Mouse (Mus musculus) heart, embryonic 13.5 days (tissue): ENCODE measurements around the gene Ephb2. TPM values are rescaled to one million over a fixed set of nuclear protein-coding genes. Genes with fewer than 3 reads are reported as not detected.

ENCODE experiments used
- ATAC-seq: fragments of 200-750 bp; cut with Nextera tagmentation; 2 replicates; pipeline ENCODE4 v1.8.0; 2017; ENCODE audit warnings: moderate TSS enrichment; ENCODE audit not compliant: insufficient number of reproducible peaks, low FRiP score, low TSS enrichment; ENCODE audit errors: extremely low read depth
- H3K27ac ChIP-seq: fragments of 300-500 bp; sonication (generic); replicated peaks from 2 replicates; pipeline ENCODE4 v1.5.1; 2015; ENCODE audit warnings: moderate library complexity, mild to moderate bottlenecking, inconsistent platforms
- H3K27me3 ChIP-seq: fragments of 300-500 bp; sonication (generic); replicated peaks from 2 replicates; pipeline ENCODE4 v1.6.1; 2015; ENCODE audit warnings: mild to moderate bottlenecking, inconsistent platforms
- H3K36me3 ChIP-seq: fragments of 300-500 bp; sonication (generic); 2 replicates; pipeline ENCODE4 v1.6.1; 2015; ENCODE audit warnings: mild to moderate bottlenecking, inconsistent platforms
- H3K4me1 ChIP-seq: fragments of 300-500 bp; sonication (generic); 2 replicates; pipeline ENCODE4 v1.6.1; 2015; ENCODE audit warnings: inconsistent platforms
- H3K4me2 ChIP-seq: fragments of 300-500 bp; sonication (generic); 2 replicates; pipeline ENCODE4 v1.6.1; 2015; ENCODE audit warnings: inconsistent platforms, mild to moderate bottlenecking, moderate library complexity
- H3K4me3 ChIP-seq: fragments of 300-500 bp; sonication (generic); 2 replicates; pipeline ENCODE4 v1.5.1; 2015; ENCODE audit warnings: moderate library complexity, mild to moderate bottlenecking, inconsistent platforms
- H3K9ac ChIP-seq: fragments of 300-500 bp; sonication (generic); 2 replicates; pipeline ENCODE4 v1.6.1; 2015; ENCODE audit warnings: inconsistent platforms, mild to moderate bottlenecking, moderate library complexity
- H3K9me3 ChIP-seq: fragments of 300-500 bp; sonication (generic); 2 replicates; pipeline ENCODE4 v1.6.1; 2016; ENCODE audit warnings: inconsistent platforms
- WGBS: fragments of 180-500 bp; shearing (Covaris S2); methylation state at CpG from one replicate; pipeline ENCODE4 v1.1.7; 2015; ENCODE audit warnings: mixed read lengths; 5-methylcytosine and 5-hydroxymethylcytosine counted together
- polyA plus RNA-seq: library from polyadenylated mRNA; unstranded; fragments of >200 nt; fragmentation: Nextera tagmentation; extraction: Ambion mirVana; gene quantifications from 2 replicates; pipeline ENCODE4 v1.2.1, GENCODE M21; 2015

The Ephb2 gene
- polyA plus RNA-seq, 1 experiment from 2014 or later, result 1.2 TPM

GRCm38 (mm10) chr4:136711985-136712768, 123.6 kb downstream of the Ephb2 start:
- no peaks in the 10 kb centered on the region for H3K36me3 ChIP-seq
- no peak for ATAC-seq
- H3K4me2 ChIP-seq, result no peak overlapping the region
- peaks cover 23% of the 10 kb centered on the region; the same call in 1 of the 2 replicates for H3K27me3 ChIP-seq
- 24% methylated on average over 20 of the region's 20 CpGs for WGBS
- H3K9ac ChIP-seq, result no peak overlapping the region
- H3K4me3 ChIP-seq, result no peak overlapping the region
- peaks cover 19% of the 10 kb centered on the region for H3K4me1 ChIP-seq
- no peak overlapping the region for H3K27ac ChIP-seq
- H3K9me3 ChIP-seq, result no peaks in the 10 kb centered on the region

- 97% methylated on average over 9 of the region's 9 CpGs for WGBS
- Histone ChIP-seq H3K9ac (no peak overlapping the region), H3K27me3 (peaks cover 19% of the 10 kb centered on the region; the same call in 1 of the 2 replicates), H3K4me1 (peaks cover 19% of the 10 kb centered on the region), H3K27ac (no peak overlapping the region), H3K4me2 (no peak overlapping the region), H3K4me3 (no peak overlapping the region), H3K9me3 (no peaks in the 10 kb centered on the region), H3K36me3 (no peaks in the 10 kb centered on the region)
- ATAC-seq, result no peak
Measured at GRCm38 (mm10) chr4:136710345-136710744, 125.4 kb downstream of the Ephb2 start.

GRCm38 (mm10) chr4:136708956-136709355, 126.8 kb downstream of the Ephb2 start:
- 26% methylated on average over 2 of the region's 2 CpGs for WGBS
- H3K36me3 ChIP-seq, result no peaks in the 10 kb centered on the region
- H3K4me2 ChIP-seq, result no peak overlapping the region
- peaks cover 24% of the 10 kb centered on the region for H3K27me3 ChIP-seq
- no peaks in the 10 kb centered on the region for H3K9me3 ChIP-seq
- H3K4me3 ChIP-seq, result no peak overlapping the region
- no peak overlapping the region for H3K9ac ChIP-seq
- ATAC-seq, result no peak
- H3K4me1 ChIP-seq, result peaks cover 19% of the 10 kb centered on the region
- no peak overlapping the region for H3K27ac ChIP-seq

- WGBS, result 64% methylated on average over 4 of the region's 4 CpGs
- no peak; the same call in 1 of the 2 replicates for ATAC-seq
Measured at GRCm38 (mm10) chr4:136706696-136707095, 129.1 kb downstream of the Ephb2 start.

GRCm38 (mm10) chr4:136705091-136705490, 130.7 kb downstream of the Ephb2 start:
- 81% methylated on average over 5 of the region's 5 CpGs for WGBS

More at GRCm38 (mm10) chr4:136706696-136707095, 129.1 kb downstream of the Ephb2 start:
- Histone ChIP-seq H3K4me1 (peaks cover 10% of the 10 kb centered on the region), H3K9me3 (no peaks in the 10 kb centered on the region), H3K27ac (no peak overlapping the region), H3K9ac (no peak overlapping the region), H3K36me3 (no peaks in the 10 kb centered on the region), H3K4me2 (no peak overlapping the region), H3K27me3 (peaks cover 14% of the 10 kb centered on the region), H3K4me3 (no peak overlapping the region)

GRCm38 (mm10) chr4:136704551-136704950, 131.2 kb downstream of the Ephb2 start:
- Histone ChIP-seq H3K9me3 (no peaks in the 10 kb centered on the region), H3K27ac (no peak overlapping the region), H3K27me3 (peaks cover 29% of the 10 kb centered on the region), H3K4me1 (peaks cover 10% of the 10 kb centered on the region; the same call in 1 of the 2 replicates), H3K9ac (no peak overlapping the region), H3K36me3 (no peaks in the 10 kb centered on the region), H3K4me2 (no peak overlapping the region), H3K4me3 (no peak overlapping the region)
- WGBS, result 45% methylated on average over 3 of the region's 3 CpGs
- no peak for ATAC-seq

More at GRCm38 (mm10) chr4:136705091-136705490, 130.7 kb downstream of the Ephb2 start:
- Histone ChIP-seq H3K36me3 (no peaks in the 10 kb centered on the region), H3K4me3 (no peak overlapping the region), H3K9ac (no peak overlapping the region), H3K4me1 (peaks cover 10% of the 10 kb centered on the region; the same call in 1 of the 2 replicates), H3K9me3 (no peaks in the 10 kb centered on the region), H3K4me2 (no peak overlapping the region), H3K27me3 (peaks cover 23% of the 10 kb centered on the region), H3K27ac (no peak overlapping the region)
- no peak for ATAC-seq

- peaks cover 40% of the 10 kb centered on the region for H3K27me3 ChIP-seq
- H3K27ac ChIP-seq, result no peak overlapping the region
- H3K4me3 ChIP-seq, result no peak overlapping the region
- no peak for ATAC-seq
- WGBS, result 83% methylated on average over 11 of the region's 11 CpGs
- no peaks in the 10 kb centered on the region for H3K36me3 ChIP-seq
- H3K4me2 ChIP-seq, result no peak overlapping the region
- H3K9me3 ChIP-seq, result no peaks in the 10 kb centered on the region
- peaks cover under 1% of the 10 kb centered on the region; the same call in 1 of the 2 replicates for H3K4me1 ChIP-seq
- H3K9ac ChIP-seq, result no peak overlapping the region
Measured at GRCm38 (mm10) chr4:136703351-136703750, 132.4 kb downstream of the Ephb2 start.

GRCm38 (mm10) chr4:136702456-136702855, 133.3 kb downstream of the Ephb2 start:
- H3K27me3 ChIP-seq, result peaks cover 39% of the 10 kb centered on the region
- no peaks in the 10 kb centered on the region for H3K9me3 ChIP-seq
- H3K4me1 ChIP-seq, result no peaks in the 10 kb centered on the region
- no peak overlapping the region for H3K4me3 ChIP-seq
- no peaks in the 10 kb centered on the region for H3K36me3 ChIP-seq
- no peak overlapping the region for H3K4me2 ChIP-seq
- H3K27ac ChIP-seq, result no peak overlapping the region
- H3K9ac ChIP-seq, result no peak overlapping the region
- WGBS, result 65% methylated on average over 8 of the region's 8 CpGs
- ATAC-seq, result no peak

- 90% methylated on average over 11 of the region's 11 CpGs for WGBS
- ATAC-seq, result no peak
- Histone ChIP-seq H3K27me3 (peaks cover 38% of the 10 kb centered on the region), H3K36me3 (no peaks in the 10 kb centered on the region), H3K4me2 (no peak overlapping the region), H3K9me3 (no peaks in the 10 kb centered on the region), H3K4me1 (no peaks in the 10 kb centered on the region), H3K27ac (no peak overlapping the region), H3K9ac (no peak overlapping the region), H3K4me3 (no peak overlapping the region)
Measured at GRCm38 (mm10) chr4:136701236-136701635, 134.6 kb downstream of the Ephb2 start.

- Histone ChIP-seq H3K4me2 (no peak overlapping the region), H3K36me3 (no peaks in the 10 kb centered on the region), H3K4me3 (no peak overlapping the region), H3K9ac (no peak overlapping the region), H3K4me1 (no peaks in the 10 kb centered on the region), H3K9me3 (no peaks in the 10 kb centered on the region), H3K27me3 (peaks cover 30% of the 10 kb centered on the region), H3K27ac (no peak overlapping the region)
- no peak for ATAC-seq
- WGBS, result 79% methylated on average over 7 of the region's 7 CpGs
Measured at GRCm38 (mm10) chr4:136699084-136699450, 136.7 kb downstream of the Ephb2 start.

- no peak for ATAC-seq
- Histone ChIP-seq H3K9me3 (no peaks in the 10 kb centered on the region), H3K9ac (no peak overlapping the region), H3K27me3 (peaks cover 29% of the 10 kb centered on the region), H3K36me3 (no peaks in the 10 kb centered on the region), H3K4me1 (no peaks in the 10 kb centered on the region), H3K4me3 (no peak overlapping the region), H3K27ac (no peak overlapping the region), H3K4me2 (no peak overlapping the region)
- whole genome bisulfite sequencing, result 78% methylated on average over 11 of the region's 11 CpGs
Measured at GRCm38 (mm10) chr4:136698404-136699083, 137.2 kb downstream of the Ephb2 start.
